Mouse (Mus musculus): ENCODE measurements around the gene Ccdc9.

Ccdc9 gene

DNA sequence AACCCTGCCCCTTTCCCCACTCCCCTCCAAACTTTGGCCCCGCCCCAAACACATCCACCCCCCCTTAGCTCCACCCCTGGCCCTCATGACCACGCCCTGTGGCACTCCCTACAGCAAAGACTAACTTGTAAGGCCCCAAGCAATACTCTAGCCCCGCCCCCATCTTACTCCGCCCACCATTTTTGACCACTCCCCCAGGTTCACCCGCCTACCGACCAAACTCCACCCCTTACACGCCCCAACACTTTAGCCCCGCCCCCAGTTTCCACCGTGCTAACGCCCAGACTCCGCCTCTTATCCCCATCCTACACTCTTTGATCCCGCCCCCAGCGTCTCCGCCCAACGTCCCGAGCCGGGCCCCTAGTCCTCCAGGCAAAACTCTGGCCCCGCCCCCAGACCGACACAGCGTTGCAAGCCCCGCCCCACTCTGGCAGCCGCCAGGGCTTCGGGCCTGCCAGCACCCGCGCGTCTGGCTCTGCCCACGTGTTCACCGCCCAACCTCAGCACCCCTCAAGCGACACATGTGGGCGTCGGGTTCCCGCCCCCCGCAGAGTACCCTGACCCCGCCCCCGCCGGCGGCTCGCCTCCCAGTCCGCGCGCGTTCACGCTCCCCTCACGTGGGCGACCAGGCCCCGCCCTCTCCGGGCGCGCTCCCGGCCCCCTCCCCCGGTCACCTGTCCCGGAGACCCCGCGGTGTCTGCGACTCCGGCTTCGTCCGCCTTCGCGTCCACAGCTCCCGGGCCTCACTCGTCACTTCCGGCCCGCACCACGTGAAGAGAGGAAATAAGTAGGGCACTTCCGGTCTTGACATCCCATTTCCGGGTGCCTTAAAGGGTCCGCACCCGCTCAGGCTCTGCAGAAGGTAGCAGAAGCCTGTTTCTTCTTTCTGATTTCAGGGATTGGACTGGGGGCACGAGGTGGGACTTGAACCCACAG is at the start of gene Ccdc9:
Gene Ccdc9, minus strand, starts transcription at position 770 of the 936 bp plus-strand sequence.
- peak; percentile 99 for DNase-seq (ENCODE audit: low read depth)

GRCm38 (mm10) chr7:16329146-16329545 is 42.6 kb upstream of the Ccdc9 start:
- DNase-seq (ENCODE audit: low read depth) = no peak

GRCm38 (mm10) chr7:16326607-16326971 is 40.0 kb upstream of the Ccdc9 start:
- DNase-seq (ENCODE audit: low read depth) = no peak

- DNase-seq (ENCODE audit: low read depth) = peak; percentile 76
Observed at GRCm38 (mm10) chr7:16325920-16326606, 39.5 kb upstream of the Ccdc9 start.

- no peak for DNase-seq (ENCODE audit: low read depth)
Observed at GRCm38 (mm10) chr7:16324661-16325060, 38.1 kb upstream of the Ccdc9 start.

DNA sequence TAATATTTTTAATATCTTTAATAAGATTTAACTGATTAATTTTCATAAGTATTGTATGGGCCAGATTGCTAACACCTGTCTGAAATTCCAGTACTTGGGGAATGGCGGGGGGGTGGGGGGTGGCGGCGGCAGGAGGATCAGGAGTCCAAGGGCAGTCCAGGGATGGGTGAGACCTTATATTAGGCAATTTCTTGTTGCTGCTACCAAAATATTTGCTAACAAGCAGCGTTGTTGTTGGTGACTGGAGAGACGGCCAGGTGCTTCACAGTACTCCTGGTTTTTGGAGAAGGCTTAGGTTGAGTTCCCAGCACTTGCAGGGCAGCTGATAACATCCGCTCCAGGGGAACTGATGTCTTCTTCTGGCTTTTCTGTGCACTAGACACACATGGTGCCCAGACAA is 33.9 kb upstream of the Ccdc9 start:
- DNase-seq (ENCODE audit: low read depth) = no peak

DNA sequence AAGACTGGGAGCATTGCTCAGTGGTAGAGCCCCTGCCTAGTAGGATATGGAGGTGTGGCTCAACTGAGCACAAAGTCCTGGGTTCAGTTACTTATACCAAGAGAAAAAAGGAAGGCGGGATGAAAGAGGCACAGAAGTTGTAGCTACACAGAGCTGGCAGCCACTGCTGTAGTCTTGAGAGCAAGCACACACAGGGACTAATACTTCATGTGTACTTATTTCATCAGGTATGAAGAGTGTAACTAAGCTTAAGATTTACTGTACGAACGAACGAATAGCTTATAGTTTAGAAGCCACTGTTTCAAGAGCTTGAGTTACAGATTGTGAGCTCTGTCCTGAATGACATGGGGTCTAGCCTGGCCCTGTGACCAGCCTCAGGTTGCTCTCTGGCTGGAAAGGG is 32.6 kb upstream of the Ccdc9 start:
- DNase-seq (ENCODE audit: low read depth) = no peak

DNA sequence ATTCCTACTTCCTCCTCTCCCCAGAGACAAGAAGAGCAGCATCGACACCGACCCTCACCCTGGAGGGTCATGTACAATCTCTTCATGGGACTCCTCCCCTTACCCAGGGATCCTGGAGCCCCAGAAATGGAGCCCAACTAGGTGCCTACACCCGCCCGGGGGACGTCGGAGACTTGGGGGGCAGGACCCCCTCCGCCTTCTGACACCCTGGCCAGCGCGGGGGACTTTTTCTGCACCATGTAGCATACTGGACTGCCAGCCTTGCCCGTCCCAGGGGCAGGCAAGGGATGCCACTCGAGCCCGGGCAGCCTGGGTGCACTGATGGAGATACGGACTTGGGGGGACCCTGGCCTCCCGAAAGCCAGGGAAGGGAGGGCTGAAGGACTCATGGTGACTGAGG is 30.5 kb upstream of the Ccdc9 start:
- DNase-seq (ENCODE audit: low read depth) = no peak

DNA sequence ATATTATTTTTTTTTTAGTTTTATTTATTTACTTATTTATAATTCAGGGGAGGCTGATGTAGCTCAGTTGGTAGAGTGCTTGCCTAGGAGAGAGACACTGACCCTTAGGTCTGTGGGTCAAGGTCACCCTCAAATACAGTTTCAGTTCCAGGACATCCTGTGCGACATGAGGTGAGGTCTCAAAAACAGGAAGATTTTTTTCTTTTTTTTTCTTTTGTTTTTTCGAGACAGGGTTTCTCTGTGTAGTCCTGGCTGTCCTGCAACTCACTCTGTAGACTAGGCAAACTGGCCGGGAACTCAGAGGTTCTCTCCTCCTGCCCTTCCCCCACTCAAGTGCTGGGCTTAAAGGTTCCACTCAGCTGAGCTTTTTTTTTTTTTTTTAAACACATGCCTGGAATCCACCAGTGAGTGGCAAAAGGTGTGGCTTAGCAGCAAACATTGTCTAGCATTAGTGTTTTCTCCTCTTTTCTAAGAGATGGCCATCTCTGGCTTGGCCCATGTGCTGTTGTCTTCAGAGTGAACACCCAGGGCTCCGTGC is 28.7 kb upstream of the Ccdc9 start:
- no peak for DNase-seq (ENCODE audit: low read depth)

- DNase-seq (ENCODE audit: low read depth) = no peak
Observed at GRCm38 (mm10) chr7:16314221-16314775, 27.7 kb upstream of the Ccdc9 start.

DNA sequence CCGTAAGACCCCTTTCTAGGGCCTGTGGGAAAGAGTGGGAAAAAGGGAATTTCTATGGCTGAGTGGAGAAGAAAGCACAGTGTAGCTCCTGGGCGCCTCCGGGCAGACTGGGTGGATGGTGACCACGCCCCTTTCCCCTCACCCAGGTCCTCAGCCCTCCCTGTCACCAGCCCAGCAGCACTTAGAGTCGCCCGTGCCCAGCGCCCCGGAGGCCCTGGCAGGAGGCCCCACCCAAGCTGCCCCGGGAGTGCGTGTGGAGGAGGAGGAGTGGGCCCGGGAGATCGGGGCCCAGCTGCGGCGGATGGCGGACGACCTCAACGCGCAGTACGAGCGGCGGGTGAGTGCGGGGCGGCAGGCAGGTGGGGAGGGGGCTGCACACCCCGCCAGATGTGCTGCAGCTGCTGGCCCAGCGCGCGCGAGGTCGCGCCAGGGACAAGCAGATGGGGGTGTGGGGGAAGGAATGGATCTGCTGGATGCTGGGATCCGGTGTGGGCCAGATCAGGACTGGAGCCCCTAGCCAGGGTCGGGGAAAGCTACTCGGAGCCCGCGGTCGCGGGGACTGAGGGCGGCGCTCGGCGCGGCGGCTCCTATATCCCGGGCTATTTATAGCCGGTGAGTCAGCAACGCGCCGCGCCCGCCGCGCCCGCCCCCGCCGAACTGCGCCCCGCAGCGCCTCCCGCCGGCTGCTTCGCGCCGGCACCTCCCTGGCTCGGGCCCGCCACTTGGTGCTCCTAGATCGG is 27.1 kb upstream of the Ccdc9 start:
- peak; percentile 63 for DNase-seq (ENCODE audit: low read depth)

GRCm38 (mm10) chr7:16312672-16313311 is 26.2 kb upstream of the Ccdc9 start:
- peak; percentile 51 for DNase-seq (ENCODE audit: low read depth)

DNA sequence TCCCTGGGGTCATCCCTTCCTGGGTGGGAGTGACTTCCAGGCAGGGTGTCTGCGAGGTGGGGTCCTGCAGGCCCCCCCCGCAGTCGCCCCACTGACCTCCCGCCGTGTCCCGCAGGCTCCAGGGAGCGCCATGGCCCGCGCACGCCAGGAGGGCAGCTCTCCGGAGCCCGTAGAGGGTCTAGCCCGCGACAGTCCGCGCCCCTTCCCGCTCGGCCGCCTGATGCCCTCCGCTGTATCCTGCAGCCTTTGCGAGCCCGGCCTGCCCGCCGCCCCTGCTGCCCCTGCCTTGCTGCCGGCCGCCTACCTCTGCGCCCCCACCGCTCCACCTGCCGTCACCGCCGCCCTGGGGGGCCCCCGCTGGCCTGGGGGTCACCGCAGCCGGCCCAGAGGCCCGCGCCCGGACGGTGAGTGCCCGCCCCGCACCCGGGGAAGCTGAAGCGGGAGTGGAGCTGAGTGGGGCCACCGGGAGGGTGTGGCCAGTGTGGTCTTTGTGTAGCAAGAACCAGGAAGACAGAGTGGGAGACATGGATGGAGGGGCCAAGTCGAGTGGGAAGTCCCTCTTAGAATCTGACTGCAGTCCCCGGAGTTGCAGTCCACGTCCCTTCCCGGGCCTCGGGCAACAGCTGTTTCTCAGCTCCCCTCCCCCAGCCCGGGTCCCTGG is 25.5 kb upstream of the Ccdc9 start:
- DNase-seq (ENCODE audit: low read depth) = no peak

DNA sequence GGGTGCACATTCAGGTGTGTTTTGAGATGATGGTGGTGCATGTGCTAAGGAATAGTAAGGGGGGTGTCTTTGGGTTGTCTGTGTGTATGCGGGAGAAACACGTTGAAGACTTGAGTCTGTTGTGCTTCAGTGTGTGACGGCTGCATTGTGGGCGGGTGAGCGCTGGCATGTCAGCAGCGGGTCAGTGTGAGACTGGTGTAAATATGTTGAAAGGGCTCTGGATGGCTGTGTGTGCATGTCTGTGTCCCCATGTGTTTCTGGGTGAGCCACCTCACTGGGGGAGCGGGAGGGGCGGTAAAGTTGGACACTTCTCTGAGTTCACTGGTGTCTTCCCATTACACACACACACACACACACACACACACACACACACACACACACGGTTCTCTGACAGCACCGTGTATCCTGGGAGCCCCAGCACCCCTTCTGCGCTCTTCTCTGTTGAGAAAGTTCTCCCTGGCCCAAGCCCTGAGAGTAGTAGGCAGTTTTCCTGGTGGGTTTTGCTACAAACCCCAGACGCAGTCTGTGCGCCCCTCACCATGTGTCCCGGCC is 24.9 kb upstream of the Ccdc9 start:
- DNase-seq (ENCODE audit: low read depth) = peak; percentile 40

- DNase-seq (ENCODE audit: low read depth) = peak; percentile 49
Observed at GRCm38 (mm10) chr7:16310521-16311452, 24.2 kb upstream of the Ccdc9 start.

DNA sequence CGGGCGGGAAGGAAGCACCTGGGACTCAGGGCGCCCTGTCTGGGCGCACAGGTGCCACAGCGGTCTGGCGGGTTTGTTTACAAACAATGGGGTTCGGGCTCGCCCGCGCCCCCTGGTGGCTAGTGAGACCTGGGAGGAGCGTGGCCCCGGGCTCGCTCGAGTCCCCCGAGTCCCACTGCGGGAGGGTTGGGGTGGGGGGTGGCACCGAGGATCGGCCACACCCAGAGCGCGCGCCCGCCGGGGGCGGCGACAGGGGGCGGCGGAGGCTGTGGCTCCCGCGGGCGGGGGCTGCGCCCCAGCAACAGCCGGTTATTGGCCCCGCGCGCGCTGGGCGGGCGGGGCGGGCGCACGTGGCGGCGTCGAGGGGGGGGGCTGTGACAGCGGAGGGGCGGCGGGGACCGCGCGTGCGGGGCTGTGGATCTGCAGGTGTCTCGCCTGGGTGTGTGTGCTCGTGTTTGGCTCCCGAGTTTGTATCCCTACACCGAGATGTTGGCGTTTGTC is 23.5 kb upstream of the Ccdc9 start:
- DNase-seq (ENCODE audit: low read depth) = peak; percentile 77

DNA sequence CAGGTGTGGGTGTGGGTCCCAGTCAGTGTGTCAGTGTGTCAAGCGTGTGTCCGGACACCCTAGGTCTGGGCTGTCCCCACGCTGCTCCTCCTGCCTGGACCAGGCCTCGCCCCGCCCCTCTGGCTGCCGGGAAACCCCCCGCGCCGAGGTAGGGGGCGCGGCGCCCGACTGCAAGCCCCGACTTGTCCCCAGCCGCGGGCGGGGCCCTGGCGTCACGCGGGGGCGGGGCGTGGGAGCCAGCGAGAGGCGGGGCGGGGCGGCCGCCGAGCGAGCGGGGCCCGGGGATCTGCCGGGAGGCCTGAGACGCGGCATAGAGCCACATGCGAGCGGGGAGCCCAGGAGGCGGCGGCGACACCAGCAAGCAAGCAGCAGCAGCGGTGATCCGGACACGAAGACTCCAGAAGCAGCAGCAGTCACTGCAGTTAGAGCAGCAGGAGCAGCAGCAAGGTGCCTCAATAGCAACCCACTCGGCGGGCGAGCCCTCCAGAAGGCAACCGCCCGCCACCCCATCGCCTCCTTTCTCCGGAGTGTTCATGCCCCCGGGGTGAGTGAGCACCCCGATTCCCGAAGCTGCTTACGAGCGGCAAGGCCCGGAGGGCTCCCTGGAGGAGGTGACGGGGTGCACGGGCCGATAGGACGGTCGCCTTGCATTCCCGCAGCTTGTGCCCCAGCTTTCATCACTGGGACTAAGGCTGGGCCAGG is 22.9 kb upstream of the Ccdc9 start:
- peak; percentile 63 for DNase-seq (ENCODE audit: low read depth)

DNA sequence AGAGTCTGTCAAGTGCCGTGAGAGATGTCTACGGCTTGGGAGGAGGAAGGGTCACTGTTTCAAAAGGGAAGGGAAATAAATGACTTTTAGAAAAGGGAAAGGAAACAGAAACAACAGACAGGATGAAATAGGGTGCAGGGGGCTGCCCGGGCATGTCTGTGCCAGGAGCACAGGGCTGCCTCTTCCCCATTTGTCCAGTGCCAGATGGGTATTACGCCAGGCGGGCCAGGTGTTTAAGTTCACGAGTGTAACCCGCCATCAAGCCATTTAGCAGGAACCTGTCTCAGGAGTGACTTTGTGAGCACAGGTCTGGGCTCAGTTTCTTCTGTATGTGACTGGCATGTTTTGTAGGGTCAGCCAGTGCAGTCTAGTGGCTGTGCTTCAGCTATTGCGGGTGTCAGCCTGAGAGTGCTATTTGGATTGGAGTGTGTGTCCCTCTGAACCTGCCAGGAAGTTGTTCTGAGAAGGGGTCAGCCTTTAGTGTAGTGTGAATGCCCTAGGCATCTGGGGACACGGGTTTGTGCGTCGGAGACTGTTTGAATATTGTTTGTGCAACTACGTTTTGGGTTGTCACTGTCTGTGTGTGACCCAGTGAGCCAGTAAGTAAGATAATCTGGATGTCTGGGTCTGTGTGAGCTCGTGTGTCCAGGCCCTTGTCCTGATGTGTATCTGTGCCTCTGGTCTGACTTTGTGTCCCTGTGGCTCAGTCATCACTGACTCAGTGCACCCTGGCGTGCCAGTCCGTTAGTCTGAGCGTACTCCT is 22.1 kb upstream of the Ccdc9 start:
- DNase-seq (ENCODE audit: low read depth) = no peak
